Mouse (Mus musculus) heart, adult 18-20 months (tissue): ENCODE measurements at regions not wholly inside any gene's neighbourhood (a gene's known extent, or its start where the extent isn't known, plus 50 kb on each side); places are given as distances from the start of the nearest gene placed in this dataset.

ENCODE experiments used
- DNase-seq, 2 experiments: peaks; one replicate each; pipeline ENCODE4 v3.0.0; 2021 to 2022; ENCODE audit warnings: mixed read lengths in 1 of 2

GRCm38 (mm10) chr2:134730547-134730946, 55.3 kb upstream of the Plcb1 start:
- no peak for DNase-seq

- DNase-seq, result peak; percentile 8 to 18
These were observed 59.2 kb upstream of the Plcb1 start for GRCm38 (mm10) chr2:134726713-134727112.

- peak in 1 of 2 experiments; percentile 2 for DNase-seq
These were observed 61.8 kb upstream of the Plcb1 start for GRCm38 (mm10) chr2:134724071-134724470.

- DNase-seq, result no peak
These were observed 68.0 kb upstream of the Plcb1 start for GRCm38 (mm10) chr2:134717815-134718362.

GRCm38 (mm10) chr2:134716531-134716930, 69.3 kb upstream of the Plcb1 start:
- DNase-seq, result no peak

GRCm38 (mm10) chr2:134714001-134714400, 70.1 kb upstream of the Tmx4 start:
- no peak for DNase-seq

GRCm38 (mm10) chr2:134708754-134709153, 64.8 kb upstream of the Tmx4 start:
- DNase-seq, result no peak

- no peak for DNase-seq
These were observed 59.1 kb upstream of the Tmx4 start for GRCm38 (mm10) chr2:134703067-134703466.

GRCm38 (mm10) chr2:134697424-134697823, 53.5 kb upstream of the Tmx4 start:
- DNase-seq, result no peak

GRCm38 (mm10) chr2:134696394-134696793, 52.4 kb upstream of the Tmx4 start:
- DNase-seq, result no peak
